Mouse (Mus musculus) hindbrain, embryonic 15.5 days (tissue): ENCODE results near the gene Zfp979. TPM values are rescaled to one million over a fixed set of nuclear protein-coding genes. Genes with fewer than 3 reads are reported as not detected.
"Not testable (repeated sequence)": the region's sequence is repeated elsewhere in the genome, so short reads cannot be mapped to it uniquely, and the experiment has no call there.

Source experiments
- ATAC-seq: fragments of 200-750 bp; cut with Nextera tagmentation; 2 replicates; pipeline ENCODE4 v1.8.0; 2017; ENCODE audit warnings: low read depth, moderate number of reproducible peaks, moderate TSS enrichment; ENCODE audit not compliant: low FRiP score
- H3K27ac ChIP-seq: fragments of 300-500 bp; sonication (generic); replicated peaks from 2 replicates; pipeline ENCODE4 v1.5.1; 2015; ENCODE audit warnings: mild to moderate bottlenecking, inconsistent platforms
- H3K27me3 ChIP-seq: fragments of 300-500 bp; sonication (generic); 2 replicates; pipeline ENCODE4 v1.6.1; 2015; ENCODE audit warnings: control low read depth, inconsistent platforms
- H3K36me3 ChIP-seq: fragments of 300-500 bp; sonication (generic); 2 replicates; pipeline ENCODE4 v1.6.1; 2015; ENCODE audit warnings: control low read depth, inconsistent platforms
- H3K4me1 ChIP-seq: fragments of 300-500 bp; sonication (generic); replicated peaks from 2 replicates; pipeline ENCODE4 v1.6.1; 2015; ENCODE audit warnings: control low read depth, inconsistent platforms
- H3K4me2 ChIP-seq: fragments of 300-500 bp; sonication (generic); 2 replicates; pipeline ENCODE4 v1.6.1; 2015; ENCODE audit warnings: moderate library complexity, mild to moderate bottlenecking, inconsistent platforms
- H3K4me3 ChIP-seq: fragments of 300-500 bp; sonication (generic); 2 replicates; pipeline ENCODE4 v1.5.1; 2015; ENCODE audit warnings: mild to moderate bottlenecking, inconsistent platforms
- H3K9ac ChIP-seq: fragments of 300-500 bp; sonication (generic); 2 replicates; pipeline ENCODE4 v1.6.1; 2015; ENCODE audit warnings: inconsistent platforms
- H3K9me3 ChIP-seq: fragments of 300-500 bp; sonication (generic); 2 replicates; pipeline ENCODE4 v1.6.1; 2016; ENCODE audit warnings: control low read depth, inconsistent platforms
- WGBS: fragments of 180-500 bp; shearing (Covaris S2); methylation state at CpG from one replicate; pipeline ENCODE4 v1.1.7; 2015; 5-methylcytosine and 5-hydroxymethylcytosine counted together
- polyA plus RNA-seq: library from polyadenylated mRNA; unstranded; fragments of >200 nt; fragmentation: Nextera tagmentation; extraction: Ambion mirVana; gene quantifications from 2 replicates; pipeline ENCODE4 v1.2.1, GENCODE M21; 2015

Gene Zfp979
- polyA plus RNA-seq, result 2.0 and 2.9 TPM in 2 replicates

DNA sequence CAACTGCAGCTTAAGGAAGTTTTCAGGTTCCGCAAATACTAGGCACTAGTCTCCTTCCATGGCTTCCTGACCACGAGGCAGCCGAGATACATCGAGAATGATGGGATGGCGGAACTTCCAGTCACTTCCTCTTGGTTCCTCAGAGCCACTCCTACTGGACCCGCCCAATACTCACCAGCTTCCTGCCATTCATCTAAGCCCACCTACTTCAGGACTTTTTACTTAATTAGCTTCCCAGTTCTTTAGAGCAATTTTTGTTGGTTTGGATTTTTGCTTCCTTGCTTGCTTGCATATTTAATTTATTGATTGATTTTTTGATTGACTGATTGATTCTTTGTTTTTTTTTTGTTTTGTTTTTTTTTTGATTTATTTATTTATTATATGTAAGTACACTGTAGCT is at the start of gene Zfp979:
Gene Zfp979 (minus strand): TSS at position 101 of the 400 bp plus-strand sequence.
- H3K4me2 ChIP-seq, H3K9me3 ChIP-seq, H3K4me3 ChIP-seq, ATAC-seq, H3K4me1 ChIP-seq, H3K36me3 ChIP-seq, H3K27ac ChIP-seq, H3K9ac ChIP-seq, H3K27me3 ChIP-seq: not testable (repeated sequence)
- no CpG with 5 or more reads among the region's 6 CpGs for WGBS

DNA sequence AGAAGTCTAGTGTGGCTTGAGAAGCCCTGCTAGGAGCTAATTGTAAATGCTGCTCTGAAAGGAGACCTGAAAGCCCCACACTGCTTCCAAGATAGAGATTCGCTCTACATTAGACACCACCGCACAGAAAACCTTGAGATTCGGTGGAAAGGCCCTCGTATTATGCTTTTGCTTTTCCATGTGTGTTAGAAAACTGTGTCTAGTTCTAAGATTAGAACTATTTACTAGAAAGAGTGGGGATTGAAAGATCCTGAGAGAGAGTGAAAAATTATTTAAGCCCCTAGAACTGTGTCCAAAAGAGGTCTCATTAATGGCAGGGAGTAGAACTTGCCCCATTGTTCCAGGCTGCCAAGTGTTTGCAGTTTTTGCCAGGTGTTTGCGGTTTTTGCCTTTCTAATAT is 12.9 kb upstream of the Zfp979 start:
- not testable (repeated sequence) for H3K4me3 ChIP-seq, H3K4me2 ChIP-seq, H3K27ac ChIP-seq, H3K36me3 ChIP-seq, H3K27me3 ChIP-seq, ATAC-seq, H3K4me1 ChIP-seq, H3K9ac ChIP-seq, H3K9me3 ChIP-seq
- 90% methylated on average over 5 of the region's 5 CpGs for WGBS

DNA sequence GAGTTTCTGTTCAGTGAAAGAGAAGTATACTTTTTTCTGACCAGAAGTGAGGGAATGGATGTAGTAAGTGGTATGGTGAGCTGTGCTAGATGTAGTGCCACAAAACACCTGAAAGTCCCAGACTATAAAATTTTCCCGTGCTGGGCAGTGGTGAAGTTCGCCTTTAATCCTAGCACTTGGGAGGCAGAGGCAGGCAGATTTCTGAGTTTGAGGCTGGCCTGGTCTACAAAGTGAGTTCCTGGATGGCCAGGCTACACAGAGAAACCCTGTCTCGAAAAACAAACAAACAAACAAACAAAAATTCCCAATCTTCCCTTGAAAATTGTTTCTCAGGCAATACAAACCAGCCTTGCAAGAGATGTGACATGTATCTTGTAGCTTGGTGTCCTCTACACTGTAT is 5.1 kb upstream of the Zfp979 start:
- not testable (repeated sequence) for H3K36me3 ChIP-seq, H3K4me3 ChIP-seq, H3K27ac ChIP-seq, H3K27me3 ChIP-seq, ATAC-seq, H3K4me2 ChIP-seq, H3K9ac ChIP-seq, H3K9me3 ChIP-seq, H3K4me1 ChIP-seq
- no CpG with 5 or more reads among the region's 3 CpGs for WGBS

DNA sequence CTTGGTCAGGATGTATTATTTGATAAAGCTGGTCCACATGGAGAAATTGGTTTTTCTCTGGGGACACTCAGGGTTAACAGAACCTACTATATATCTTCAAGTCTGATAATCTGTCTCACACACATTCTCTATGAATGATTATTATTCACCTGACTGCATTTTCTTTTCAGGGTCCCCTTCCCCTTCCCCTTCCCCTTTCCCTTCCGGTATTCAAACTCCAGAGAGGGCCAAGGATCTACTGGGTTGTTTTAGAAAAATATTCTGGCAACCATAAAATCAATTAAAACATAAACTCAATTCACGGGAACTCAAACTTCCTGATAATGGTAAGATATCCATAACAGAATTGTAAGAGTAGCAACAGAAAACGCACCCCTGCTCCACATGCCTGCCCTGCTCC is 381 bp downstream of the Zfp979 start:
- not testable (repeated sequence) for H3K9me3 ChIP-seq, H3K27me3 ChIP-seq, ATAC-seq, H3K36me3 ChIP-seq, H3K9ac ChIP-seq, H3K4me3 ChIP-seq, H3K4me1 ChIP-seq, H3K4me2 ChIP-seq, H3K27ac ChIP-seq
- 45% methylated on average over 2 of the region's 3 CpGs for WGBS

DNA sequence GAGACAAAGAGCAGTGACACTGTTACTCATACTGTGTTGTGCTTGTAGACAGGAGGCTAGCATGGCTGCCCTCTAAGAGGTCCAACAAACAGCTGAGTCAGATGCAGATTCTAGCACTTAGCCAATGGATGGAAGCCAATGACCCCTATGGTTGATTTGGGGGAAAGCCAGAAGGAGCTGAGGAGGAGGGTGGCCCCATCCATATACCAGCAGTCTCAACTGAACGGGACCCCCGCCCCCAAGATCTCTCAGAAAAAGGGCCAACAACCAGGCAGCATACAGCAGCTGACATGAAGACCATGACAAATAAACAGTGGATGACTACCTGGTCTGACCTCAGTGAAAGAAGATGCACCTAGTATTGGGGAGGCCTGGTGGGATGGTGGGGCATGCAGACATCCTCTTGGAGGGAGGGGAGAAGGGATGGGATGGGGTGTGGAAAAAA is 8.5 kb downstream of the Zfp979 start:
- H3K9me3 ChIP-seq, H3K9ac ChIP-seq, H3K36me3 ChIP-seq, H3K4me2 ChIP-seq, H3K27ac ChIP-seq, H3K4me1 ChIP-seq, H3K4me3 ChIP-seq, H3K27me3 ChIP-seq: not testable (repeated sequence)
- peak; percentile 65 for ATAC-seq
- no CpG with 5 or more reads among the region's 2 CpGs for WGBS

DNA sequence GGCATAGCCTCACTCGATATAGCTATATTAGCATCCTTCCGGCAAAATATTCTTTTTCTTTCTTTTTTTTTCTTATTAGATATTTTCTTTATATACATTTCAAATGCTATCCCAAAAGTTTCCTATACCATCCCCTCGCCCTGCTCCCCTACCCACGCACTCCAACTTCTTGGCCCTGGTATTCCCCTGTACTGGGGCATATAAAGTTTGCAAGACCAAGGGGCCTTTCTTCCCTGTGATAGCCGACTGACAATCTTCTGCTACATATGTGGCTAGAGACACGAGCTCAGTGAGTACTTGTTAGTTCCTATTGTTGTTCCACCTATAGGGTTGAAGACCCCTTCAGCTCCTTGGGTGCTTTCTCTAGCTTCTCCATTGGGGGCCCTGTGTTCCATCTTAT is 35.8 kb downstream of the Zfp979 start:
- ATAC-seq, H3K9me3 ChIP-seq, H3K36me3 ChIP-seq, H3K4me2 ChIP-seq, H3K4me3 ChIP-seq, H3K27me3 ChIP-seq, H3K9ac ChIP-seq, H3K4me1 ChIP-seq, H3K27ac ChIP-seq: not testable (repeated sequence)
- 90% methylated on average over 6 of the region's 6 CpGs for WGBS

DNA sequence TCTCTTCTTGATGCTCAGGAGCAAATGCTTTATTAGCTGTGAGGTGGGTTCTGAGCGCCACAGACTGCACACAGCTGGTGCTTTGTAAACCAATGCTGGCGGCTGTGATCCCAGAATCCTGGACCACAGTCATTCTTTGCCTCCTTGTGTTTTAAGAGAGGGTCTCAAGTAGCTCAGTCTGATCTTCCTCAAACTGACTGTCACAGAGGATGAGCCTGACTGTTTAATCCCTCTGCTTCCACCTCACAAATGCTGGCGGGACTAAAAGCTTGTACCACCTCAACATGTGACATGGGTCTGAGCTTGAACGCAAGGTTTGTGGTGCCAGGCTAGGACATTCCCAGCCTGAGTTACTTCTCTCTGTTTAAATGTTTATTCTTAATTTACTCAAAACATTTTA is 36.8 kb downstream of the Zfp979 start:
- Histone ChIP-seq H3K27ac (no peak overlapping the region), H3K4me3 (no peak overlapping the region), H3K9me3 (peaks cover 4% of the 10 kb centered on the region; the same call in 1 of the 2 replicates), H3K27me3 (no peaks in the 10 kb centered on the region), H3K4me1 (no peaks in the 10 kb centered on the region), H3K36me3 (no peaks in the 10 kb centered on the region), H3K4me2 (no peak overlapping the region), H3K9ac (no peak overlapping the region)
- ATAC-seq, result no peak
- 84% methylated on average over 4 of the region's 4 CpGs for WGBS

DNA sequence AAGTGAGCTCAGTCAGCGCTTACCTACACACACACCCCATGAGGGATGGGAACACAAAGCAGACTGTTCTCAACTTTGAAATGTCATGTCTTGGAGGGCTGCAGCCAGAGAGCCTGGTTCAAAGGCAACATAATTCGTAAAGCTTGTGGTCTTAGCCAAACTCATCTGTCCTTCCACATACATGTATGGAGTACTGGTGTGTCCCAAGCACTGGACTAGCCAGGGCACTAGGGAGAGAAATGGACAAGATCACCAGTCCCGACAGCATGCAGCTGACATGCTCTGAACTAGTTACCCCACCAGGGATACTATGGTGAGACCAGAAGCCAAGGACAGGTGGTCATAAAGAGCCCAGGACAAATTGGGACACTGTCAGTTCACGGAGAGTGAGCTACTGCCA is 38.5 kb downstream of the Zfp979 start:
- H3K4me2 ChIP-seq, result no peak overlapping the region
- H3K9ac ChIP-seq, result no peak overlapping the region
- H3K27ac ChIP-seq, result no peak overlapping the region
- peaks cover 4% of the 10 kb centered on the region; the same call in 1 of the 2 replicates for H3K9me3 ChIP-seq
- WGBS, result 85% methylated on average over 4 of the region's 4 CpGs
- no peak for ATAC-seq
- H3K4me3 ChIP-seq, result no peak overlapping the region
- H3K27me3 ChIP-seq, result no peaks in the 10 kb centered on the region
- no peaks in the 10 kb centered on the region for H3K36me3 ChIP-seq
- no peaks in the 10 kb centered on the region for H3K4me1 ChIP-seq

DNA sequence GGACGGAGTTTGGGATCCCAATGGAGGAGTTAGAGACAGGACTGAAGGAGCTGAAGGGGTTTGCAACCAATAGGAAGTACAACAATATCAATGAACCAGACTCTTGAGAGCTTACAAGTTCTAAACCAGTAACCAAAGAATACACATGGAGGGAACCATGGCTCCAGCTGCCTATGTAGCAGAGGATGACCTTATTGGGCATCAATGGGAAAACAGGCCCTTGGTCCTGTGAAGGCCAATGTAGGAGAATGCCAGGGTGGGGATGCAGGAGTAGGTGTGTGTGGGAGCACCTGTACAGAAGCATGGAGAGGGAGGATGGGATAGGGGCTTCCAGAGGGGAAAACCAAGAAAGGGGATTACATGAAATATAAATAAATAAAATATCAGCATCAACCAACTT is 40.4 kb downstream of the Zfp979 start:
- Histone ChIP-seq H3K4me1 (no peaks in the 10 kb centered on the region), H3K9me3 (peaks cover 16% of the 10 kb centered on the region; the same call in 1 of the 2 replicates), H3K36me3 (no peaks in the 10 kb centered on the region), H3K27ac (no peak overlapping the region), H3K9ac (no peak overlapping the region), H3K4me3 (no peak overlapping the region), H3K4me2 (no peak overlapping the region), H3K27me3 (no peaks in the 10 kb centered on the region)
- 63% methylated on average over 1 of the region's 1 CpGs for WGBS
- ATAC-seq, result no peak

DNA sequence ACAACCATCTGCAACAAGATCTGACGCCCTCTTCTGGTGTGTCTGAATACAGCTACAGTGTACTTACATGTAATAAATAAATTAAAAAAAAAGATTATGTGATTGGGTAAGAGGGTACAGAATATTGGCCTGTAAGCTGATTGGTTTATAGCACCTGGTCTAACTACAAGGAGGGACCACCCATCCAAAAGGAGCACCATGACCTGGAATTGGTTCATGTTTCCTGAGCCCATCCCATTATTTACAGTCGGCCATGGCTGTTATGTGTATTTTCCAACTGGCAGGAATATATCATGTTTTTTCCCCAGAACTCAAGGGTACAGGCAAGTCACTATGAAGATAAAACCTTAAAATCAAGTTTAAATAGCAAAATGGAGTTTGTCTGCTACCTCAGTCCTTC is 43.5 kb downstream of the Zfp979 start:
- no peak overlapping the region for H3K27ac ChIP-seq
- H3K4me3 ChIP-seq, result no peak overlapping the region
- H3K4me1 ChIP-seq, result no peaks in the 10 kb centered on the region
- peaks cover 31% of the 10 kb centered on the region for H3K9me3 ChIP-seq
- no peaks in the 10 kb centered on the region for H3K27me3 ChIP-seq
- ATAC-seq, result no peak
- H3K9ac ChIP-seq, result no peak overlapping the region
- no peak overlapping the region for H3K4me2 ChIP-seq
- H3K36me3 ChIP-seq, result no peaks in the 10 kb centered on the region
- WGBS, result 61% methylated on average over 2 of the region's 2 CpGs

DNA sequence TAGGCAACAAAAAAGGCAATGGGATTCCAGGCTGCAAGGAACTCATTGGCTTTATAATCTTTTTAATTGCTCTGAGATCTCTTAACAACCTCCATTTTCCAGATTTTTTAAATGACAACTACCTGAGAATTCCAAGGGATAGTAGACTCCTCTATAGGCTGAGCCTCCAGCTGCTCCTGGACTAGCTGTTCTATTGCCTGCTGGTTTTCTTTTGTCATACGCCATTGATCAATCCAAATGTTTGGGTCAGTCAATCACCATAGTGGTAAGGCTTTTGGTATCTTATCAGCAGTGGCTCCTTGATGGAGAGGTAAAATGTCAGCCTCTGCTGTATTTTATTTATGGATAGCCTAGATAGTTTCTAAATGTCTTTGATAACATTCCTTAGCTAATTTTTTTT is 44.6 kb downstream of the Zfp979 start:
- H3K9me3 ChIP-seq, result peaks cover 31% of the 10 kb centered on the region
- no peak overlapping the region for H3K27ac ChIP-seq
- 59% methylated on average over 1 of the region's 1 CpGs for WGBS
- H3K9ac ChIP-seq, result no peak overlapping the region
- no peaks in the 10 kb centered on the region for H3K36me3 ChIP-seq
- no peak overlapping the region for H3K4me2 ChIP-seq
- no peaks in the 10 kb centered on the region for H3K27me3 ChIP-seq
- H3K4me1 ChIP-seq, result no peaks in the 10 kb centered on the region
- no peak overlapping the region for H3K4me3 ChIP-seq
- ATAC-seq, result no peak

DNA sequence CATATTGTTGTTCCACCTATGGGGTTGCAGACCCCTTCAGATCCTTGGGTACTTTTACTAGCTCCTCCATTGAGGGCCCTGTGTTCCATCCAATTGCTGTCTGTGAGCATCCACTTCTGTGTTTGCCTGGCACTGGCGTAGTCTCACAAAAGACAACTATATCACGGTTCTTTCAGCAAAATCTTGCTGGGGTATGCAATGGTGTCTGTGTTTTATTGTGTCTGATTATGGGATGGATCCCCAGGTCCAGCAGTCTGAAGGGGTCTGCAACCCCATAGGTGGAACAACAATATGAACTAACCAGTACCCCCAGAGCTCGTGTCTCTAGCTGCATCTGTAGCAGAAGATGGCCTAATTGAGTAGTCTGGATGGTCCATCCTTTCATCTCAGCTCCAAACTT is 47.7 kb downstream of the Zfp979 start:
- H3K9ac ChIP-seq, H3K27me3 ChIP-seq, H3K4me2 ChIP-seq, ATAC-seq, H3K4me1 ChIP-seq, H3K27ac ChIP-seq, H3K36me3 ChIP-seq, H3K4me3 ChIP-seq: not testable (repeated sequence)
- H3K9me3 ChIP-seq, result peaks cover 27% of the 10 kb centered on the region
- 83% methylated on average over 3 of the region's 3 CpGs for WGBS
